Mouse (Mus musculus) cerebellum, adult 8-10 months (tissue): Measurements from ENCODE around the gene Rab27a.
"Not testable (repeated sequence)": the region's sequence is repeated elsewhere in the genome, so short reads cannot be mapped to it uniquely, and the experiment has no call there.

ENCODE experiments used
- DNase-seq: peaks from one replicate; pipeline ENCODE4 v3.0.0; 2022

Rab27a gene

DNA sequence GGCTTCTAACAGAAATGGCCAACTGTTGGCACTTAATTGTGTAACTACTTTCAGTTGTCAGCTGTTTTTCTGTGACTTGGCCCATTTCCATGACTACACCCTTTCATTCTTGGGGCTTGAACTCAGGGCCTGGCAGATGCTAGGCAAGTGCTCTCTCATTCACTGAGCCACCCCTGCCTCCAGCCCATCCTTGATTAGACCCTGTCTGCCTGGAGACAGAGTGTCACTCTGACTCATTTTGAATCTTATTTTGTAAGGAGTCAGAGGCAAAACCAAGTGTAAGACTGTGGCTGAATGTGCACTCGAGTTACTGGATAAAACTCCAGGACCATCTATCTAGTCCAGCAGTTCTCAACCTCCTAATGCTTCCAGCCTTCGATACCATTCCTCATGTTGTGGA, 3.3 kb downstream of the Rab27a start:
- no peak for DNase-seq

- no peak for DNase-seq
These were observed 4.3 kb downstream of the Rab27a start for GRCm38 (mm10) chr9:73048927-73049326.

GRCm38 (mm10) chr9:73049833-73050232, 5.2 kb downstream of the Rab27a start:
- no peak for DNase-seq

- no peak for DNase-seq
These were observed 6.0 kb downstream of the Rab27a start for GRCm38 (mm10) chr9:73050606-73051005.

DNA sequence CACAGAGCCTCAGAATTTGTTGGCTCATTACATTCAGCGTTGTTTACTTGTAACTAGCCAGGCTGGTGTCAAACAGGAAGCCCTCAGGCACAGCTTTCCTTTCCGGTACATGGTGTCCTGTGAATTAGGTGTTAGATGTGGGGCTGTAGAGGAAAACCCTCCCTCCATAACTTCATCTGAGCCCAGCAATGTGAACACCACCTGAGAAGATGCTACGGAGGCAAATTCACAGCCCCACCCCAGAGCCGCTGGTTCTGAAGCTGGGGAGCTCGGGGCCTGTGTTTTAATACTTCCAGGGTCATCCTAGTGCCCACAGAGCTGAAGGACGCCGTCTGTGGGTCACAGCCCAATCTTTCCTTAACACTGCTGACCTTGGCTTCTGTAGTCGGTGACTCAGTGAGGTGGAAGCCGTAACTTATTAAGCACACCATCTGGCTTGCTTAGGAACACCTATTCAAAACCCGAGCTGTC, 10.8 kb downstream of the Rab27a start:
- no peak for DNase-seq

GRCm38 (mm10) chr9:73059224-73059623, 14.6 kb downstream of the Rab27a start:
- DNase-seq = no peak

GRCm38 (mm10) chr9:73063621-73064290, 19.1 kb downstream of the Rab27a start:
- no peak for DNase-seq

- no peak for DNase-seq
These were observed 22.4 kb downstream of the Rab27a start for GRCm38 (mm10) chr9:73067086-73067485.

- no peak for DNase-seq
These were observed 23.6 kb downstream of the Rab27a start for GRCm38 (mm10) chr9:73068230-73068679.

- no peak for DNase-seq
These were observed 24.0 kb downstream of the Rab27a start for GRCm38 (mm10) chr9:73068688-73069087.

DNA sequence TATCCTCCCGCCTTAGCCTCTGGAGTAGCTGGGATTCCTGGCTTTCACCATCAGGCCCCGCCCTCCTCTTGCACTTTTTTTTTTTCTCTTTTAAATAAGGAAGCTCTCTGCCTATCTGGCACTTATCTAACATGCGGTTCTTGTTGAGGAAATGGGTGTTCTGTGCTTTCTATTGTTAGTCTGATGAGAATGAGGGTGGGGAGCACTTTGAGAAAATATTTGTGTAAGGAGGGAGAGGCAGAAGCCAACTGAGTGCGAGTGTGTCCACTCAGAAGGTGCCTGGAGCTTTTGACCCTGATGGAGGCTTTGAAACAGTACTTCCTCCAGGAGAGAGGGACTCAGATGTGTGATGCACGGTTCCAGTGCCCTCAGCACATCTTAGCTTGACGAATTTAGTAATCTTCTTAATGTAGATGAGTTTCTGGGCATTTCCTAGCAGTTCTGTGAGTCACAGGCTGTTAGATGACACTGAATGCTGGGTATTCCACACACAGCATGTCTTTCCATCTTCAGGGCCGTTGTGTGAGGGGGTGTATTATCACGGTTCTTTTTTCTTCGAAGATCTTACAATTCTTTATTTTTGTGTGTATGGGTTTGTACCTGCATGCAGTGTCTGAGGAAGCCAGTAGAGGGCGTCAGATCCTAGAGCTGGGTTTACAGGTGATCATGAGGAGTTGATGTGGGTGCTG, 26.5 kb downstream of the Rab27a start:
- no peak for DNase-seq

DNA sequence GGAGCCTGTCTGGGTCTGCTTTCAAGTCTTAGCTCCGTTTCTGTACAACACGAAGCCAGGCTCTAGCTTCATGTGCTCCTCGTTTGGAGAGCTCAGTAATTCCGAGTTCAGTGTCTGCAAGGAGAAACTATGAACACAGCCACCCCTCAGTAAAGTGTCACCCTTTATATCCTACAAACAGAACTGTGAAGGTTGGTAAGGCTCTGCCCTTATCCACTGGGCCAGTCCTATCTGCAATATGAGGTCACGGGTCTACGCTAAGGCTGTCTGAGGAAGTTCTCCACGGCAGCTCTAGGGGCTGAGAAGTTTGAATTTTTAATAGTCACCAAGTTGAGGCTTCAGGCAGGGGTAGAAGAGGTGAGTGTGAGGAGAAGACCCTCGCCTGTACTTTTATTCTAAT, 27.8 kb downstream of the Rab27a start:
- DNase-seq = no peak

GRCm38 (mm10) chr9:73073169-73073568, 28.5 kb downstream of the Rab27a start:
- DNase-seq = no peak

DNA sequence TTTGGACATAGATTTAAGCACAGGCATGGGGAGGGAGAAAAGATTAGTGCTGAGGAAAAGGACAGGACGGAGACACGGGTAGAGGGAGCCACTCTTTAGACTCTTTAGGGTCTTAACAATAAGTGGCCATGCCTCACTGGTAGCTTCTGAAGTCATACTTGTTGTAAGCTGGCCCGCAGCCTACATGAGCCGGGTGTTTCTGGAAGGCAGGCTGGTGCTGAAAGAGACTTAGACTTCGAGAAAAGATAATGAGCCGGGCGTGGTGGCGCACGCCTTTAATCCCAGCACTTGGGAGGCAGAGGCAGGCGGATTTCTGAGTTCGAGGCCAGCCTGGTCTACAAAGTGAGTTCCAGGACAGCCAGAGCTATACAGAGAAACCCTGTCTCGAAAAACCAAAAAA, 34.7 kb downstream of the Rab27a start:
- not testable (repeated sequence) for DNase-seq

DNA sequence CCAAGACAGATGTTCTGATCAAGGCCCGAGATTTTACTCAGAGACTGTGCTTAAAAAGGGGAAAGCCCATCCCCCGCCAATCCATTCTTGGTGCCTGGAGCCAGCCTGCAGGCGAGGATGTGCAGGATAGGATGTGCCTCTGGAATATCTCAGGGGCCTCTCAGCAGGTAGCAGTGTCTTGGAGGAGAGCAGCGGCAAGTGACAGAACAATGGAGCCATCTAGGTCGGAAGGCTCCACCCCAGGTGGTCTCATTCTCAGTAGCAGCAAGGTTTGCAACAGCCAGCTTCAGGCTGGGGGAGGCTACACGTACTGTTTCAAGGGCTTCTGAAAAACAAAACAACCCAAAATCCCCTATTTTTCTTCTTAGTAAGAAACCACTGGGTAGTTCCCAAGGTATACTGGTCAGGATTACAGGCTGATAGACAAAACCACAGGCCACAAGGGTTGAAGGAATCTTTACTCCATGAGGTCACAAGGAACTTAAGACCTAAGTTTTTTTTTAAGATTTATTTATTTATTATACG, 35.2 kb downstream of the Rab27a start:
- no peak for DNase-seq

- DNase-seq = peak; percentile 79
These were observed 37.8 kb downstream of the Rab27a start for GRCm38 (mm10) chr9:73082291-73083000.

- no peak for DNase-seq
These were observed 39.3 kb downstream of the Rab27a start for GRCm38 (mm10) chr9:73083956-73084355.

GRCm38 (mm10) chr9:73085845-73086244, 41.2 kb downstream of the Rab27a start:
- DNase-seq = no peak

DNA sequence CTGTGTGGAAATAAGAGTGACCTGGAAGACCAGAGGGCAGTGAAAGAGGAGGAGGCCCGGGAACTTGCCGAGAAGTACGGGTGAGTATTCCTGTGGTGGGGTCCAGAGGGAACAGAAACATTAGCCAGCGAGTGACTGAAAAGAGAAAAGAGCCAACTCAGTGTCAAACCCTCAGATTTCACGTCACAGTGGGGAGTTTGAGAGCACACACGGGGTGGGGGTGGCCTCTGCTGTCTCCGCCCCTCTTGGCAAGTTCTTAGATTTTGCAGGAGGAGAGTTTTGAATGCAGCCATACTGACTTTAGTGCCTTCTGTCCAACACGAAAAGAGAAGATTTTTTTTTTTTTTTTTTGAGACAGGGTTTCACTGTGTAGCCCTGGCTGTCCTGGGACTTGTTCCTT, 42.5 kb downstream of the Rab27a start:
- DNase-seq = no peak

DNA sequence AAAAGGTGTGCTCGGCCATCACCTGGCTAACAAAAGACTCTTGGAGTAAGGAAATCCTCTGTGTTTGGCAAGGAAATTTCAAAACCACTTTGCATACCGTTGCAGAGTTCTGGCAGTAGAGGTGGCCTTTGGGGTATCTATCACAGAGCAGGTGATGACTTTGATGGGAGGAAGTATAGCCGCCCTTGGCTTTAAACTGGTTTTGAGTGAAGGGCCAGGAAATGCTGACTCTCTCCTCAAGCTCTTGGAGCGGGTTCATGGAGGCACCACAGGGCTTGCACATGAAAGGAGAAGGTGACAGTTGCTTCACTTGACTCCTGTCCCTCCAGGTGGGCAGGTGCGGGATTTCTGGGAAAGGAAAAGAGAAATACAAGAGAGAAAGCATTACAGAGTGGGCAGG, 42.9 kb downstream of the Rab27a start:
- DNase-seq = no peak

- DNase-seq = no peak
These were observed 44.7 kb downstream of the Rab27a start for GRCm38 (mm10) chr9:73089222-73089920.

GRCm38 (mm10) chr9:73090121-73090520, 45.5 kb downstream of the Rab27a start:
- no peak for DNase-seq

GRCm38 (mm10) chr9:73091747-73092146, 47.1 kb downstream of the Rab27a start:
- DNase-seq = peak; percentile 49
